Mouse (Mus musculus): ENCODE measurements around the gene Nt5c1b. TPM values are rescaled to one million over a fixed set of nuclear protein-coding genes. Genes with fewer than 3 reads are reported as not detected.
A peak's percentile ranks its signal among the peaks of the same experiment; 100 is the strongest.

Gene Nt5c1b
- 519 and 541 TPM in 2 replicates for polyA plus RNA-seq (2012; rRNA removed)

- H3K4me1 ChIP-seq (ENCODE audit: control insufficient read depth, insufficient read depth, low read length): peaks cover 2% of the 10 kb centered on the region
- H3K4me3 ChIP-seq (ENCODE audit: control insufficient read depth, low read depth, low read length): peak within 1 kb of the TSS; percentile 44; the same call in 1 of the 2 replicates
- TF ChIP-seq CTCF (IDR thresholded peaks at IDR 0.05; ENCODE audit: control insufficient read depth, insufficient read depth, insufficient replicate concordance, low read depth, low read length): no peak
- TF ChIP-seq POLR2A (IDR thresholded peaks at IDR 0.05; ENCODE audit: control insufficient read depth, low read depth, low read length): no peak
- H3K27ac ChIP-seq (ENCODE audit: control insufficient read depth, insufficient read depth, low read depth, low read length): no peak within 1 kb of the TSS
- no peaks in the 10 kb centered on the region for H3K36me3 ChIP-seq (ENCODE audit: control insufficient read depth, insufficient read depth, low read length)
- no peaks in the 10 kb centered on the region for H3K27me3 ChIP-seq (ENCODE audit: control insufficient read depth, insufficient read depth, low read length)
Observed at GRCm38 (mm10) chr12:10369673-10370072, at the start of gene Nt5c1b. Nt5c1b (plus strand) TSS chr12:10369973.

- Histone ChIP-seq H3K4me3 (ENCODE audit: control insufficient read depth, low read depth, low read length) (no peak overlapping the region), H3K27me3 (ENCODE audit: control insufficient read depth, insufficient read depth, low read length) (no peaks in the 10 kb centered on the region), H3K4me1 (ENCODE audit: control insufficient read depth, insufficient read depth, low read length) (no peaks in the 10 kb centered on the region), H3K27ac (ENCODE audit: control insufficient read depth, insufficient read depth, low read depth, low read length) (no peak overlapping the region), H3K36me3 (ENCODE audit: control insufficient read depth, insufficient read depth, low read length) (no peaks in the 10 kb centered on the region)
- no peak for TF ChIP-seq CTCF (IDR thresholded peaks at IDR 0.05; ENCODE audit: control insufficient read depth, insufficient read depth, insufficient replicate concordance, low read depth, low read length)
- no peak for TF ChIP-seq POLR2A (IDR thresholded peaks at IDR 0.05; ENCODE audit: control insufficient read depth, low read depth, low read length)
Observed at GRCm38 (mm10) chr12:10327651-10328050, 42.1 kb upstream of the Nt5c1b start.

GRCm38 (mm10) chr12:10329460-10329859 lies 40.3 kb upstream of the Nt5c1b start:
- H3K4me3 ChIP-seq (ENCODE audit: control insufficient read depth, low read depth, low read length): no peak overlapping the region
- no peaks in the 10 kb centered on the region for H3K4me1 ChIP-seq (ENCODE audit: control insufficient read depth, insufficient read depth, low read length)
- H3K36me3 ChIP-seq (ENCODE audit: control insufficient read depth, insufficient read depth, low read length): no peaks in the 10 kb centered on the region
- no peak for TF ChIP-seq POLR2A (IDR thresholded peaks at IDR 0.05; ENCODE audit: control insufficient read depth, low read depth, low read length)
- TF ChIP-seq CTCF (IDR thresholded peaks at IDR 0.05; ENCODE audit: control insufficient read depth, insufficient read depth, insufficient replicate concordance, low read depth, low read length): no peak
- no peak overlapping the region for H3K27ac ChIP-seq (ENCODE audit: control insufficient read depth, insufficient read depth, low read depth, low read length)
- no peaks in the 10 kb centered on the region for H3K27me3 ChIP-seq (ENCODE audit: control insufficient read depth, insufficient read depth, low read length)

GRCm38 (mm10) chr12:10340604-10341003 lies 29.2 kb upstream of the Nt5c1b start:
- TF ChIP-seq CTCF (IDR thresholded peaks at IDR 0.05; ENCODE audit: control insufficient read depth, insufficient read depth, insufficient replicate concordance, low read depth, low read length): no peak
- no peak for TF ChIP-seq POLR2A (IDR thresholded peaks at IDR 0.05; ENCODE audit: control insufficient read depth, low read depth, low read length)
- no peaks in the 10 kb centered on the region for H3K36me3 ChIP-seq (ENCODE audit: control insufficient read depth, insufficient read depth, low read length)
- no peak overlapping the region for H3K4me3 ChIP-seq (ENCODE audit: control insufficient read depth, low read depth, low read length)
- no peak overlapping the region for H3K27ac ChIP-seq (ENCODE audit: control insufficient read depth, insufficient read depth, low read depth, low read length)
- no peaks in the 10 kb centered on the region for H3K4me1 ChIP-seq (ENCODE audit: control insufficient read depth, insufficient read depth, low read length)
- H3K27me3 ChIP-seq (ENCODE audit: control insufficient read depth, insufficient read depth, low read length): no peaks in the 10 kb centered on the region

- H3K36me3 ChIP-seq (ENCODE audit: control insufficient read depth, insufficient read depth, low read length): no peaks in the 10 kb centered on the region
- TF ChIP-seq POLR2A (IDR thresholded peaks at IDR 0.05; ENCODE audit: control insufficient read depth, low read depth, low read length) (no peak), CTCF (IDR thresholded peaks at IDR 0.05; ENCODE audit: control insufficient read depth, insufficient read depth, insufficient replicate concordance, low read depth, low read length) (no peak)
- no peak overlapping the region for H3K27ac ChIP-seq (ENCODE audit: control insufficient read depth, insufficient read depth, low read depth, low read length)
- H3K27me3 ChIP-seq (ENCODE audit: control insufficient read depth, insufficient read depth, low read length): no peaks in the 10 kb centered on the region
- H3K4me1 ChIP-seq (ENCODE audit: control insufficient read depth, insufficient read depth, low read length): no peaks in the 10 kb centered on the region
- H3K4me3 ChIP-seq (ENCODE audit: control insufficient read depth, low read depth, low read length): no peak overlapping the region
Observed at GRCm38 (mm10) chr12:10350706-10351105, 19.1 kb upstream of the Nt5c1b start.

- no peaks in the 10 kb centered on the region for H3K4me1 ChIP-seq (ENCODE audit: control insufficient read depth, insufficient read depth, low read length)
- no peaks in the 10 kb centered on the region for H3K27me3 ChIP-seq (ENCODE audit: control insufficient read depth, insufficient read depth, low read length)
- H3K36me3 ChIP-seq (ENCODE audit: control insufficient read depth, insufficient read depth, low read length): no peaks in the 10 kb centered on the region
- H3K27ac ChIP-seq (ENCODE audit: control insufficient read depth, insufficient read depth, low read depth, low read length): no peak overlapping the region
- no peak for TF ChIP-seq POLR2A (IDR thresholded peaks at IDR 0.05; ENCODE audit: control insufficient read depth, low read depth, low read length)
- no peak overlapping the region for H3K4me3 ChIP-seq (ENCODE audit: control insufficient read depth, low read depth, low read length)
Observed at GRCm38 (mm10) chr12:10357756-10358155, 12.0 kb upstream of the Nt5c1b start.

- Histone ChIP-seq H3K4me1 (ENCODE audit: control insufficient read depth, insufficient read depth, low read length) (no peaks in the 10 kb centered on the region), H3K27me3 (ENCODE audit: control insufficient read depth, insufficient read depth, low read length) (no peaks in the 10 kb centered on the region), H3K36me3 (ENCODE audit: control insufficient read depth, insufficient read depth, low read length) (no peaks in the 10 kb centered on the region), H3K4me3 (ENCODE audit: control insufficient read depth, low read depth, low read length) (peak within 1 kb of the TSS; percentile 95), H3K27ac (ENCODE audit: control insufficient read depth, insufficient read depth, low read depth, low read length) (peak within 1 kb of the TSS; percentile 97)
- TF ChIP-seq CTCF (IDR thresholded peaks at IDR 0.05; ENCODE audit: control insufficient read depth, insufficient read depth, insufficient replicate concordance, low read depth, low read length): 0 out of 2 replicates have a peak, but pooled peaks have one; percentile 15
- peak; percentile 93 for TF ChIP-seq POLR2A (IDR thresholded peaks at IDR 0.05; ENCODE audit: control insufficient read depth, low read depth, low read length)
Observed at GRCm38 (mm10) chr12:10390671-10391441, 21.1 kb downstream of the Nt5c1b start, which contains the start of gene Rdh14. Rdh14 (plus strand) TSS chr12:10390772.
